Mouse (Mus musculus): ENCODE results near the gene Unk. TPM values are rescaled to one million over a fixed set of nuclear protein-coding genes. Genes with fewer than 3 reads are reported as not detected.

Unk gene
- total RNA-seq, 2 experiments from 2014 or later: 6.9 to 7.9 TPM

GRCm38 (mm10) chr11:116027756-116028155 lies 2.4 kb upstream of the Unk start, which contains the start of gene H3f3b:
Gene H3f3b (minus strand): TSS chr11:116027962.
- ATAC-seq (replicated peaks; ENCODE audit: low FRiP score, poor library complexity, severe bottlenecking): no peak

DNA sequence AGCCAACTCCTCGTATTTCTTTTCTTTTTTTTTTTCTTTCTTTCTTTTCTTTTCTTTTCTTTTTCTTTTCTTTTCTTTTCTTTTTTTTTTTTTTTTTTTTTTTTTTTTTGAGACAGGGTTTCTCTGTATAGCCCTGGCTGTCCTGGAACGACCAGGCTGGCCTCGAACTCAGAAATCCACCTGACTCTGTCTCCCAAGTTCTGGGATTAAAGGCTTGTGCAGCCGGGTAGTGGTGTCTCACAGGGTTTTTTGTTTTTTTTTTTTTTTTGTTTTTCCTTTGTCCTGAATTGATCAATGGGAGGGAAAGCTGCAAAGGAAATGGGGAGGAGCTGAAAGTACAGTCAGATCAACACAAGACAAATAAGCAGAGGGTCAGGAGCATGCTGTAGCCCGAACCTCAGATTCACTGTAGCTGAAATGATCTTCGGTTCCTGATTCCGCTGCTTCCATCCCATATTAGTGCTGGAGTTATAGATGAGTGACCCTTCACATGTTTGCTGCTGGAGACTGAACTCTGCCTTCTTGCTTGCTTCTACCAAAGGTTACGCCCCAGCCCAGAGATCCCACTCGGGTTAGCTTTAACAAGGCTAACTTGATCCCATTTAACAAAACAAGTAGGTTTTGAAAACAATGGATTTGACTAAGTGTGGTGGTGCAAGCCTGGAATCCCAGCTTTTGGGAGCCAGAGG lies 1.8 kb upstream of the Unk start:
- no peak for ATAC-seq (replicated peaks; ENCODE audit: low FRiP score, poor library complexity, severe bottlenecking)

GRCm38 (mm10) chr11:116029086-116029865 lies 846 bp upstream of the Unk start:
- ATAC-seq (replicated peaks; ENCODE audit: low FRiP score, poor library complexity, severe bottlenecking): no peak

DNA sequence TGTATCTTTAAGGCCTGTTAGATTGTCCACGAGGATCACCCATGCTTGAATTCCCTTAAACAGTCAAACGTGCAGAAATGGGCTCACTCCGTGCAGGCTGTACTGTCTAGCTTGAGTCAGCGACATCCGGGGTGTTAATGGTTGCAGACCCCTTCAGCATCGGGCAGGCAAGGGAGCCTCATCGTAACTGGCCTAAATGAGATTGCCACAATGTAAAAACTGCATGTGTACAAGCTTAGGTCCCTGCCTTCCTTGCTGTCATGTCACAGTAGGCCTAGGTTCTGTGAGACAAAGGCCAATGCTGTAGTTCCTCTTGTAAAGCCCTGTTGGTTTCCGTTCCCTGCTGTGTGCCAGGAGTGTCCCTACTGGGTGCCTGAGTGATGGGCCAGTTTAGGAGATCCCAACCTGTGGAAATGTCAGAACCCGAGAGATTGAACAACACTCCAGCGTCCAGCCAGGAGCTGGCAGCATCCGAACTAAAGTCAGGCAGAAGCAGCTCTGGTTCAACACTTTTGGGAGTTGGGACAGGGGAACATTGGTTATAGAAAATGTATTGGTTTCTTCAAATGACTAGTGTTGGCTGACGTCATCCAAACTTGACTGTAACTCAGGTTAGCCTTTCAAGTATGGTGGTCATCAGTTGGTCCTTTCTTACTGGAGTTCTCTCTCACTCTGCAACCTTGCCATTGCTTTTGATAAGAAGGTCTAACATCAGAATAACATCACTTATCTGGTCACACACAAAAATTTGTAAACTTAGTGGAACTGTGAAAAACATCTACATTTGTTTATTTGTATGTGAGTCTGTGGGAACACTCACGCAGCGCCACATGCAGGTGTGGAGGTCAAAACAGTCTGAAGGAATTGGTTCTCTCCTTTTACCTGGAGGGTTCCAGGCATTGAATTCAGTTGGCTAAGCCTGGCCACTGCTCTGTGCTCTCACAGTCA lies 1.1 kb downstream of the Unk start:
- ATAC-seq (replicated peaks; ENCODE audit: low FRiP score, poor library complexity, severe bottlenecking): peak; percentile 38

DNA sequence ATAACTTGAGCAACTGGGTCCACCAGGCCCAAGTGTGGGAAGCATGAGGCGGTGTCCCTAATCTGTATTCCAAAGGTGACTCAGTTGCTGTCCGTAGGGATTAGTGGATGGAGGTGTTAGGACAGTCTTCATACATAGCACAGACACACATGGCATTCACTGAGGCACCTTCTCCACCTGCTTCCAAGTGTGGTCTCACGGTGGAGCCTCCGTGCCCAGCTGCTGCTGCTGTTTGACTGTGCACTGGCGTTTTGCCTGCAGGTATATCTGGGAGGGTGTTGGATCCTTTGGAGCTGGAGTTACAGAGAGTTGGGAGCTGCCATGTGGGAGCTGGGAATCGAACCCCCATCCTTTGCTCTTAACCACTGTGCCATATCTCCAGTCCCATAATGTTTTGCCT lies 4.5 kb downstream of the Unk start:
- no peak for ATAC-seq (replicated peaks; ENCODE audit: low FRiP score, poor library complexity, severe bottlenecking)

DNA sequence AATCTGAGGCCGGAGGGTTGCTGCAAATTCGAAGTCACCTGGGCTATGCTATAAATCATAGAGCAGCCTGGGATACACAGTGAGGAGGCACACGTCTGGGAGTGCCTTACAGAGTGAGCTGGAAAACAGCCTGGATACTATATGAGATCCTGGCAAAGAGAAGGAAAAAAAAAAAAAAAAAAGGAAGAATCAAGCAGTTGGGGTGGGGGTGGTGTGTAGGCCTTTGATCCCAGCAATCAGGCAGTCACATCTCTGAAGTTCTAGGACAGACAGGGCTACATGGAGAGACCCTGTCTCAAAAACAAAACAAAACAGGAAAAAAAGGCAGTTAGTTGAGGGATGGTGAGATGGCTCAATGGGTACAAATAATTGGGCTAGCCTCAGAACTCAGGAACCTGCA lies 6.5 kb downstream of the Unk start:
- no peak for ATAC-seq (replicated peaks; ENCODE audit: low FRiP score, poor library complexity, severe bottlenecking)

- ATAC-seq (replicated peaks; ENCODE audit: low FRiP score, poor library complexity, severe bottlenecking): no peak
These were observed 7.7 kb downstream of the Unk start for GRCm38 (mm10) chr11:116037826-116038225.

GRCm38 (mm10) chr11:116040593-116040992 lies 10.5 kb downstream of the Unk start:
- ATAC-seq (replicated peaks; ENCODE audit: low FRiP score, poor library complexity, severe bottlenecking): no peak

DNA sequence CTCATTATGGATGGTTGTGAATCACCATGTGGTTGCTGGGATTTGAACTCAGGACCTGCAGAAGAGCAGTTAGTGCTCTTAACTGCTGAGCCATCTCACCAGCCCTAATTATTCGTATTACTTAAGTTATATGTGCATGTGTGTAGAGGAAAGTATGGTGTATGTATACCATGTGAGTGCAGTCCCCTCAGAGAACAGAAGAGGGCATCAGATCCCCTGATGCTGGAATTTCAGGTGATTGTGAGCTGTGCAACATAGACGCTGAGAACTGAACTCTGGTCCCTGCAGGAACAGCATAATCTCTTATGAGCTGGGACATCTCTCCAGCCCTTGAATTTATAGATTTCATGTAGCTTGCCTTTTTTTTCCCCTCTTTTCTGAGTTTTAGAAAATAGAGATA lies 11.7 kb downstream of the Unk start:
- no peak for ATAC-seq (replicated peaks; ENCODE audit: low FRiP score, poor library complexity, severe bottlenecking)

DNA sequence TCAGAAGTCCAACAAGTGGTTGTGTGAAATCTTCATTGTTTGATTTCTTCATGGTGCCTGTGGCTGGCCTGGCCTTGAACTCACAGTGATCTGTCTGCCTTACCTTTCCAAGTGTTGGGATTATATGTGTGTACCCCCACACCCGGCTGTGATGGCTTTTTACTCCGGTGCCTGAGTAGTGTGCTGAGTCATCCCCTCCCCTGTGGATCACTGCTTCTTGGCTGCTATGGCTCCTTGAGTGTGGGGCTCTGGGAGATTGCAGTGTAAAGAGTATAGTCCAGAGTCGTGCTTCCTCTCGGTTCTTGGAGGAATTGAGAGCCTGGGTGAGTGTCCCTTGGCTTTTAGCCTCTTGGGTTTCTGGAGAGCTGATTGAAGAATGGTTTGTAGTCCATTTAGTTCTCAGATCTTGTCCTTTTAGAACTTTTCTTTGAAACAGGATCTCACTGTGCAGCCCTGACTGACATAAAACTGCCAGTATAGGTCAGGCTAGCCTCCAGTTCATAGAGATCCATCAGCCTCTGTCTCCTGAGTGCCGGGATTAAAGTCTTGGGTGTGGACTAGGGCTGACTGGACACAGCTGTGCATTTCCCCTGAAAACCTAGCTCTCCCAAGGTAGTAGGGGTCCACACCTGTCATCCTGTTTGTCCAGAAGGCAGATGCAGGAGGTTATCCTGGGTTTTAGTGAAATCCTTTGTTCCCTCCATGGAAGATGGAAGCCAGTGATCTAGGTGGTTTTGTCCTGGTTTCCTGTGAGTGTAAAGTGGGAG lies 12.4 kb downstream of the Unk start:
- ATAC-seq (replicated peaks; ENCODE audit: low FRiP score, poor library complexity, severe bottlenecking): peak; percentile 38; the same call in 1 of the 2 replicates

- no peak for ATAC-seq (replicated peaks; ENCODE audit: low FRiP score, poor library complexity, severe bottlenecking)
These were observed 13.2 kb downstream of the Unk start for GRCm38 (mm10) chr11:116043286-116043685.

DNA sequence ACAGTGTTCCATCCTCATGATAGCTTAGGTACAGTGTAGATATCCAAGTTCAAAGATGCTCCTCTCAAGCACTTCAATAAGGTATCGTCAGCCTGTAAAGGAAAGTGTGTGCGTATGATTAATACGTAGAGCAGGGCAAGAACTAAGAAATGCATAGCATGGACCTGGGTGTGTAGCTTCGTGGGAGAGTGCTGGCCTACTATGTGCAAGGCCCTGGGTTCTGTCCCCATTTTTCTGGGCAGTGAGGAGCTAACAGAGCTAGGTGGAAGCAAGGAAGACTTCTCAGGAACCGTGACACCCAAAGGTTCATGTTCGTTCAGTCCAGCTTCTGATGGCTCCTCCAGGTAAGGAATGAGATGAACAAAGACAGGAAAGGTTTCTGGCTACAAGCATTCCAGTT lies 15.1 kb downstream of the Unk start:
- ATAC-seq (replicated peaks; ENCODE audit: low FRiP score, poor library complexity, severe bottlenecking): no peak

DNA sequence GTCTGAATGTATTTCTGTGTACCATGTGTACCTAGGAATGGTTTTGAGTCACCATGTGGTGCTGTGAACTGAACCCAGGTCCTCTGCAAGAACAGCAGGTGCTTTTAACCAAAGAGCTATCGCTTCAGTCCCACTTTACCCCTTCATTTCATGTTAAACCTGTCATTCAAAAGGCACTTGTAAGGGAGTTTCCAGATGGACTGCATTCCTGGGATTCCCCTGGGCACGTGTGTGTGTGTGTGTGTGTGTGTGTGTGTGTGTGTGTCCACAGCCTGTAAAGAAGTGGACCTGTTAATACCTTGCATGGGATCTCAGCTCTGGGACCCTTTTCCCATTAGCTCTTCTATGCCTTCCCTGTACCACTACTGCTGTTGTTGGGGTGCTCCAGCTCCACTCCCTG lies 19.5 kb downstream of the Unk start:
- ATAC-seq (replicated peaks; ENCODE audit: low FRiP score, poor library complexity, severe bottlenecking): no peak

DNA sequence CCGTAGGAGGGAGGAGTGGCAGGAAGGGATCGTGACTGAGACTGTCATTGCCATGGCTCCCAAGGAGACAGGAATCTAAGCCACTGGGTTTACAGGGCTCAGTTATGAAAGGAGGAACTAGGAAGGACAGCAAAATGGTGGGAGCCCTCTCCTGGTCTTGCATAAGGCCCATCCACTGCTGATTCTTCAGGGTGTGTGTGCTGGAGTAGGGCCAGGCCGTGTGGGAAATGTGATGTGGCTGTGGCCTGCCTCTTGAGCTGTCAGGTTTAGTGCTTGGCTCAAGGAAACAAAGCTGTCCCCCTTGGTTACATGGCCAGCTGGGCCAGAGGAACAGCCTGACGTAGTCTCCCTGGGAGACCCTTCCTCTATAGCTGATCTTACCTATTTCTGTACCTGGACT lies 20.1 kb downstream of the Unk start:
- no peak for ATAC-seq (replicated peaks; ENCODE audit: low FRiP score, poor library complexity, severe bottlenecking)

DNA sequence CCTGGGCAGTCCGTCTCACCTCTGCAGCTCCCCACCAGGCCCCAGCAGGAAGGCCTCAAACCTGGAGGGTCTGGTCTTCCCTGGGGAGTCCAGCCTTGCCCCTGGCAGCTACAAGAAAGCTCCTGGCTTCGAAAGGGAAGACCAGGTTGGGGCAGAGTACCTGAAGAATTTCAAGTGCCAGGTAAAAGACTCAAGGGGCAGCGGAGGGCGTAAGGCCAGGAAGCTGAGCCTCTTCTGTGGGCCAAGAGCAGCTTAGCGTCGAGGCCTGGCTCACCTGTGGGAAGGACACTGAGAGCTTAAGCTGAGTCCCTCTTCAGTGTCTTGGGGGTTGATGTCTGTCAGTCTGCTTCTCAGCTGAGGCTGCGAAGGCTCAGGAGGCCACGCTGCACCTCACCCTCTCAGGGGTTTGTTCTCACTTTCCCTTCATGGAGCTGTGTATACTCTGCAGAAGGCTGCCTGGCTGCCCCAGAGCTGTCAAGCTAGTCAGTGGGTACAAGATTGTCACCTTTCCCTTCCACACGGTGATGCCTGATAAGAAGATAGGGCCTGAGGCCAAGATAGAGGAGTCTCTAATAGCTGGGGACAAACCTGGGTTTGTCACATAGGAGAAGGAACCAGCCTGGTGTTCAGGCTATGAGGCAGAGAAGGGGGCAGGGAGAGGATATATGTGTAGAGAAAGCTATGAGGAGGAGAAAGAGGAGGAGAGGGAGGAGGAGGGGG lies 23.5 kb downstream of the Unk start:
- no peak for ATAC-seq (replicated peaks; ENCODE audit: low FRiP score, poor library complexity, severe bottlenecking)

DNA sequence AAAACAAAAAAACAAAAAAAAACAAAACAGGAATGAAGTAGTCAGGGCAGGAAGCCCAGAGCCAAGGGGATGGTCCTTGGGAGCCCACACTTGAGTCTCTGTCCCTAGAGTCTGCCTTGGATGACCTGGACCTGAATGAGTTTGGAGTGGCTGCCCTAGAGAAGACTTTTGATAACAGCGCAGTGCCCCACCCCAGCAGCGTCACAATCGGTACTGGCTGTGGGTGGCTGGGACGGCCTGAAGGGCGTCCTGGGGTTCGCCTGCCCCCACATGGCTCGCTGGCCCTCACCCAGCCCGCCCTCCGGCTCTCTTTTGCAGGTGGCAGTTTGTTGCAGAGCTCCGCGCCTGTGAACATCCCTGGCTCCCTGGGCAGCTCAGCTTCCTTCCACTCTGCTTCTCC lies 25.8 kb downstream of the Unk start:
- peak; percentile 53 for ATAC-seq (replicated peaks; ENCODE audit: low FRiP score, poor library complexity, severe bottlenecking)

DNA sequence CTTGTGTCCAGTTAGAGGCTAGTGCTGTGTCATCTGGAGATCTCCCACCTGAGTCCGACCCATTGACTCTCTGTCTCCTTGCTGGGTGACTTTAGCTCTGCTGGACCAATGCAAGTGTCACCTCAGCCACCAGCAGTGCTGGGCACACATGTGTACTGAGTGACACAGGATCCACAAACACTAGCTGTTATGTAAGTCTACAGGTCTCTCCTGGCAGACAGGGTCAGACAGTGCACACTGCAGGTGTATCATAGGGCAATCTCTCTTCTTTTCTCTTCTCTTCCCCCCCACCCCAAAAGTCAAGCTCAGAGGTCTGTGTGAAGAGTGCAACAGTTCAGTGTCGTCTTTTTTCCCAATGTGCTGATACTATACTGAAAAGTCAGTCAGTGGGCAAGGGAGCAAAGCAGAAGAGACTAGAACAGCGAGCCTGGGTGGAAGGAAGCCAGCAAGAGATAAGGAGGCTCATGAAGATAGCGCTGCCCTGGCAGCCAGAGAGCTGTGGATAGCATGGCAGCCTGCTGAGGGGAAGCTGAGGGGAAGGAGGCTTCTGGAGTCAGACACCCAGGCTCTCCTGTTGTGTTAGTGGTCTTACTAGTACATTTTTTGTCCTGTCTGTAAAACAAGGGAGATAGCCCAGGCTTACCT lies 27.2 kb downstream of the Unk start:
- ATAC-seq (replicated peaks; ENCODE audit: low FRiP score, poor library complexity, severe bottlenecking): peak; percentile 59

GRCm38 (mm10) chr11:116058022-116058614 lies 28.0 kb downstream of the Unk start:
- no peak for ATAC-seq (replicated peaks; ENCODE audit: low FRiP score, poor library complexity, severe bottlenecking)

Data from erythroblast, adult 5-6 weeks (primary cell).